Mouse (Mus musculus): Measurements from ENCODE around the gene Ube2f. TPM values are rescaled to one million over a fixed set of nuclear protein-coding genes. Genes with fewer than 3 reads are reported as not detected.

Ube2f gene
- polyA plus RNA-seq, 1 experiment from 2014 or later = 66.6 TPM

- no peak overlapping the region for H3K4me3 ChIP-seq (replicated peaks; ENCODE audit: low read length)
- H3K36me3 ChIP-seq (ENCODE audit: control insufficient read depth, insufficient read depth, low read length) = peaks cover 9% of the 10 kb centered on the region; the same call in 1 of the 2 replicates
- 97% methylated on average over 4 of the region's 4 CpGs for WGBS
- no peaks in the 10 kb centered on the region for H3K9me3 ChIP-seq (replicated peaks; ENCODE audit: control insufficient read depth, low read length)
- ATAC-seq (ENCODE audit: insufficient read depth, low FRiP score) = no peak
- no peak overlapping the region for H3K9ac ChIP-seq (ENCODE audit: low read length)
- 0 out of 2 replicates have a peak, but pooled peaks cover 3% of the 10 kb centered on the region for H3K4me1 ChIP-seq (ENCODE audit: control insufficient read depth, insufficient read depth, low read length)
- no peak overlapping the region for H3K27ac ChIP-seq (ENCODE audit: low read length)
- no peaks in the 10 kb centered on the region for H3K27me3 ChIP-seq (ENCODE audit: control insufficient read depth, insufficient read depth, low read length)
- H3K4me2 ChIP-seq (ENCODE audit: low read depth, low read length) = no peak overlapping the region
Observed at GRCm38 (mm10) chr1:91276581-91276980, 26.5 kb downstream of the Ube2f start.

DNA sequence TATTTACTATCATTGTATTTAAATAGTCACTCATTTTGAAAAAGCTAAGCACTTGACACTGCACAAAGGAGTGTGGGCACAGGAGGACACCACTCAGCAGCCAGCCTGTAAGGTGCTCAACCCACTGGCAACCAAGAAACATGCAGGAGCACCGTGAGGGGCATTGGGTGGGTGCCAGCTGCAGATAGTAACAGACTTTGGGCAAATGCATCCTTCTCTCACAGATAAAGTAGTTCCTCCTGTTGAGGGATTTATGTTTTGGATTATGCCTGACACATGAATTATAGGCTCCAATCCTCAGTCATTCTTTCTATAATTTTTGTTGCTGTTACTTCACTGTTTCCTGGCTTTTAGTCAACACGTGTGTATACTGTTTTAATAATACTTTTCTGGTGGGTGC, 27.4 kb downstream of the Ube2f start:
- WGBS = 87% methylated on average over 2 of the region's 2 CpGs
- peaks cover 9% of the 10 kb centered on the region; the same call in 1 of the 2 replicates for H3K36me3 ChIP-seq (ENCODE audit: control insufficient read depth, insufficient read depth, low read length)

GRCm38 (mm10) chr1:91278410-91279119, 28.5 kb downstream of the Ube2f start:
- no peaks in the 10 kb centered on the region for H3K4me1 ChIP-seq (ENCODE audit: control insufficient read depth, insufficient read depth, low read length)
- H3K9me3 ChIP-seq (replicated peaks; ENCODE audit: control insufficient read depth, low read length) = no peaks in the 10 kb centered on the region
- H3K27ac ChIP-seq (ENCODE audit: low read length) = peak overlapping the region; percentile 64
- no peak for ATAC-seq (ENCODE audit: insufficient read depth, low FRiP score)
- H3K9ac ChIP-seq (ENCODE audit: low read length) = no peak overlapping the region
- H3K36me3 ChIP-seq (ENCODE audit: control insufficient read depth, insufficient read depth, low read length) = peaks cover 9% of the 10 kb centered on the region; the same call in 1 of the 2 replicates
- no peaks in the 10 kb centered on the region for H3K27me3 ChIP-seq (ENCODE audit: control insufficient read depth, insufficient read depth, low read length)
- H3K4me2 ChIP-seq (ENCODE audit: low read depth, low read length) = no peak overlapping the region
- WGBS = 96% methylated on average over 3 of the region's 3 CpGs
- H3K4me3 ChIP-seq (replicated peaks; ENCODE audit: low read length) = no peak overlapping the region

More for the DNA sequence above, 27.4 kb downstream of the Ube2f start:
- ATAC-seq (ENCODE audit: insufficient read depth, low FRiP score) = no peak
- no peaks in the 10 kb centered on the region for H3K9me3 ChIP-seq (replicated peaks; ENCODE audit: control insufficient read depth, low read length)
- H3K27ac ChIP-seq (ENCODE audit: low read length) = no peak overlapping the region
- H3K9ac ChIP-seq (ENCODE audit: low read length) = no peak overlapping the region
- no peak overlapping the region for H3K4me3 ChIP-seq (replicated peaks; ENCODE audit: low read length)
- no peaks in the 10 kb centered on the region for H3K4me1 ChIP-seq (ENCODE audit: control insufficient read depth, insufficient read depth, low read length)
- H3K27me3 ChIP-seq (ENCODE audit: control insufficient read depth, insufficient read depth, low read length) = no peaks in the 10 kb centered on the region
- H3K4me2 ChIP-seq (ENCODE audit: low read depth, low read length) = no peak overlapping the region

GRCm38 (mm10) chr1:91279126-91279525, 29.0 kb downstream of the Ube2f start:
- Histone ChIP-seq H3K9me3 (replicated peaks; ENCODE audit: control insufficient read depth, low read length) (no peaks in the 10 kb centered on the region), H3K36me3 (ENCODE audit: control insufficient read depth, insufficient read depth, low read length) (peaks cover 9% of the 10 kb centered on the region; the same call in 1 of the 2 replicates), H3K27ac (ENCODE audit: low read length) (peak overlapping the region; percentile 64; the same call in 1 of the 2 replicates), H3K27me3 (ENCODE audit: control insufficient read depth, insufficient read depth, low read length) (no peaks in the 10 kb centered on the region), H3K4me2 (ENCODE audit: low read depth, low read length) (no peak overlapping the region), H3K9ac (ENCODE audit: low read length) (no peak overlapping the region), H3K4me3 (replicated peaks; ENCODE audit: low read length) (no peak overlapping the region), H3K4me1 (ENCODE audit: control insufficient read depth, insufficient read depth, low read length) (no peaks in the 10 kb centered on the region)
- WGBS = 78% methylated on average over 1 of the region's 1 CpGs
- ATAC-seq (ENCODE audit: insufficient read depth, low FRiP score) = no peak

GRCm38 (mm10) chr1:91282582-91282981, 32.5 kb downstream of the Ube2f start:
- H3K36me3 ChIP-seq (ENCODE audit: control insufficient read depth, insufficient read depth, low read length) = peaks cover 11% of the 10 kb centered on the region; the same call in 1 of the 2 replicates
- no peak overlapping the region for H3K9ac ChIP-seq (ENCODE audit: low read length)
- H3K27me3 ChIP-seq (ENCODE audit: control insufficient read depth, insufficient read depth, low read length) = no peaks in the 10 kb centered on the region
- no peak overlapping the region for H3K4me2 ChIP-seq (ENCODE audit: low read depth, low read length)
- 82% methylated on average over 1 of the region's 1 CpGs for WGBS
- ATAC-seq (ENCODE audit: insufficient read depth, low FRiP score) = no peak
- H3K4me3 ChIP-seq (replicated peaks; ENCODE audit: low read length) = no peak overlapping the region
- no peaks in the 10 kb centered on the region for H3K4me1 ChIP-seq (ENCODE audit: control insufficient read depth, insufficient read depth, low read length)
- H3K27ac ChIP-seq (ENCODE audit: low read length) = no peak overlapping the region
- H3K9me3 ChIP-seq (replicated peaks; ENCODE audit: control insufficient read depth, low read length) = no peaks in the 10 kb centered on the region

- no peaks in the 10 kb centered on the region for H3K27me3 ChIP-seq (ENCODE audit: control insufficient read depth, insufficient read depth, low read length)
- H3K36me3 ChIP-seq (ENCODE audit: control insufficient read depth, insufficient read depth, low read length) = peaks cover 8% of the 10 kb centered on the region; the same call in 1 of the 2 replicates
- no peak overlapping the region for H3K4me3 ChIP-seq (replicated peaks; ENCODE audit: low read length)
- ATAC-seq (ENCODE audit: insufficient read depth, low FRiP score) = no peak
- no peak overlapping the region for H3K27ac ChIP-seq (ENCODE audit: low read length)
- no peak overlapping the region for H3K4me2 ChIP-seq (ENCODE audit: low read depth, low read length)
- H3K9me3 ChIP-seq (replicated peaks; ENCODE audit: control insufficient read depth, low read length) = no peaks in the 10 kb centered on the region
- H3K4me1 ChIP-seq (ENCODE audit: control insufficient read depth, insufficient read depth, low read length) = no peaks in the 10 kb centered on the region
- WGBS = 100% methylated on average over 1 of the region's 1 CpGs
- H3K9ac ChIP-seq (ENCODE audit: low read length) = no peak overlapping the region
Observed at GRCm38 (mm10) chr1:91289375-91289774, 39.3 kb downstream of the Ube2f start.

DNA sequence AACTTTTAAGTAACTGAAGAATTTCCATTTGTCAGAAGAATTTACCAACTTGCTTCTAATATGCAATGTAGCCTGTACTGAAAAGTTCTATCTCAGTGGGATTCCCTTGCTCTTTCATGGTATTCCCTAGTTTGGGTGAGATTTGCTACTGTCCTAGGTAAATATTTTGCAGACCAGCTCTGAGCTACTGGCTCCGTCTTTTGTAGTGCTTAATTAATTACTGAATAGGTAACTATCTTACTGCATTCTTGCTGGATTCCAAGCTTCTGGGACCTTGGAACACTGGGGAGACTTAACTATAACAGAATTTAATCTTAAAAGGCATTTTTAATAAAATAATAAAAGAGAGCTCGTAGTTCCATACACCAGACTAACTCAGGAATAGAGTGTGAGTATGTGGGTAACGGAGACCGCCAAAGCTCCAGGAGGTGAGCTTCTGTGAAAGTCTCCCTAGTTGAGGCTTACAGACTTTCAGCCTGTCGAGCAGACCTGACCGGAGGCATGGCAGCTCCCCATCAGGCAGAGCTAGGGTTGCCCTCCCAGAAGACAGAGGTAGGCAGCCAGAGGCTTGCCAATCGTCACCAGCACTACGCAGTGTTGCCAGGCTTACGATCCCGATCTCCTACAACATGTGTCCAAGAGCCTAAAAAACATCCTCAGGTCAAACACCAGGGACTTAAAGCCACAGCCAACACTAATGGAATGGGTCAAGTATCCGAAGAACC, 42.2 kb downstream of the Ube2f start:
- ATAC-seq (ENCODE audit: insufficient read depth, low FRiP score) = no peak
- H3K9ac ChIP-seq (ENCODE audit: low read length) = no peak overlapping the region
- no peaks in the 10 kb centered on the region for H3K4me1 ChIP-seq (ENCODE audit: control insufficient read depth, insufficient read depth, low read length)
- H3K27me3 ChIP-seq (ENCODE audit: control insufficient read depth, insufficient read depth, low read length) = no peaks in the 10 kb centered on the region
- H3K4me3 ChIP-seq (replicated peaks; ENCODE audit: low read length) = no peak overlapping the region
- 0 out of 2 replicates have a peak, but pooled peaks cover 4% of the 10 kb centered on the region for H3K36me3 ChIP-seq (ENCODE audit: control insufficient read depth, insufficient read depth, low read length)
- WGBS = 91% methylated on average over 11 of the region's 11 CpGs
- no peaks in the 10 kb centered on the region for H3K9me3 ChIP-seq (replicated peaks; ENCODE audit: control insufficient read depth, low read length)
- H3K27ac ChIP-seq (ENCODE audit: low read length) = no peak overlapping the region
- H3K4me2 ChIP-seq (ENCODE audit: low read depth, low read length) = no peak overlapping the region

GRCm38 (mm10) chr1:91295544-91295943, 45.4 kb downstream of the Ube2f start:
- Histone ChIP-seq H3K27me3 (ENCODE audit: control insufficient read depth, insufficient read depth, low read length) (no peaks in the 10 kb centered on the region), H3K4me3 (replicated peaks; ENCODE audit: low read length) (no peak overlapping the region), H3K9ac (ENCODE audit: low read length) (no peak overlapping the region), H3K27ac (ENCODE audit: low read length) (no peak overlapping the region), H3K4me2 (ENCODE audit: low read depth, low read length) (no peak overlapping the region), H3K9me3 (replicated peaks; ENCODE audit: control insufficient read depth, low read length) (no peaks in the 10 kb centered on the region), H3K4me1 (ENCODE audit: control insufficient read depth, insufficient read depth, low read length) (peaks cover 17% of the 10 kb centered on the region), H3K36me3 (ENCODE audit: control insufficient read depth, insufficient read depth, low read length) (no peaks in the 10 kb centered on the region)
- ATAC-seq (ENCODE audit: insufficient read depth, low FRiP score) = no peak
- 91% methylated on average over 6 of the region's 6 CpGs for WGBS

Measured in stomach, embryonic 16.5 days (tissue).